ENCODE assay signal across 8 mouse cellular contexts in the genomic region with DNA sequence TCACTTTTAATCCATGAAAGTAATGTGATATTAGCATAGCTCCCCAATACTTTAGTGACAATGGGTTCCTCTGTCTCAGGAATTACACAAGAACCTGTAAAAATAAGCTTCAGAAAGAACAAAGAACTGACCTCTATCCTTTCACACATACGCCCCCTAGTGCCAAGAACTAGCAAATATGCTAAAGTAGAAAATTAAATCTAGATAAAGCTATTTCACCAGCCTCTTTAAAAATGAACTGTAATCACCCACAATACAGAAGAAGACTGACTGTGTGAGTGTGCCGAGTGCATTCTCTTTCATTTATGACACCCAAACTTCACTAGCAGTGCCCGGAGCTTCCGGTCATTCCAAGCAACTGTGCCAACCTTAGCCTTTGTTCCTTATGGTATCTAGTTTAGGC. TPM values are rescaled to one million over a fixed set of nuclear protein-coding genes. Genes with fewer than 3 reads are reported as not detected.
DNase-seq lines count a peak whose midpoint lies in the region; ATAC-seq lines count a peak whose summit lies in the region.

No protein-coding gene starts in this region.

- H3K4me2 ChIP-seq in midbrain, embryonic 11.5 days, result no peak overlapping the region
- no peak overlapping the region for H3K4me2 ChIP-seq in hindbrain, embryonic 14.5 days (replicated peaks)
- H3K4me2 ChIP-seq in midbrain, embryonic 12.5 days (replicated peaks), result no peak overlapping the region

- no peaks in the 10 kb centered on the region for H3K36me3 ChIP-seq in midbrain, embryonic 11.5 days (ENCODE audit: control insufficient read depth, insufficient read depth, low read length)
- no peaks in the 10 kb centered on the region for H3K36me3 ChIP-seq in midbrain, embryonic 10.5 days
- H3K36me3 ChIP-seq in hindbrain, embryonic 14.5 days (replicated peaks; ENCODE audit: control insufficient read depth, insufficient read depth), result no peaks in the 10 kb centered on the region
- no peaks in the 10 kb centered on the region for H3K36me3 ChIP-seq in midbrain, embryonic 12.5 days

- H3K9me3 ChIP-seq in midbrain, embryonic 11.5 days (ENCODE audit: control insufficient read depth, low read length), result no peaks in the 10 kb centered on the region
- no peaks in the 10 kb centered on the region for H3K9me3 ChIP-seq in midbrain, embryonic 10.5 days (replicated peaks)
- H3K9me3 ChIP-seq in hindbrain, embryonic 14.5 days (ENCODE audit: control insufficient read depth, low read length), result no peaks in the 10 kb centered on the region
- H3K9me3 ChIP-seq in midbrain, embryonic 12.5 days, result no peaks in the 10 kb centered on the region

- peak; percentile 66; the same call in 1 of the 2 replicates for ATAC-seq in midbrain, embryonic 11.5 days (ENCODE audit: low FRiP score)
- ATAC-seq in hindbrain, embryonic 14.5 days (ENCODE audit: low FRiP score), result peak; percentile 48; the same call in 1 of the 2 replicates
- ATAC-seq in midbrain, embryonic 12.5 days (ENCODE audit: low FRiP score, low read depth), result peak; percentile 70

- no peaks in the 10 kb centered on the region for H3K27me3 ChIP-seq in midbrain, embryonic 11.5 days (ENCODE audit: control insufficient read depth, insufficient read depth, low read length)
- H3K27me3 ChIP-seq in midbrain, embryonic 10.5 days (ENCODE audit: low read depth, poor library complexity, severe bottlenecking), result no peaks in the 10 kb centered on the region
- no peaks in the 10 kb centered on the region for H3K27me3 ChIP-seq in hindbrain, embryonic 14.5 days (ENCODE audit: control insufficient read depth, insufficient read depth, low read length)
- H3K27me3 ChIP-seq in midbrain, embryonic 12.5 days, result no peaks in the 10 kb centered on the region

- no peak overlapping the region for H3K27ac ChIP-seq in midbrain, embryonic 11.5 days (ENCODE audit: low read depth, low read length)
- no peak overlapping the region for H3K27ac ChIP-seq in midbrain, embryonic 10.5 days (replicated peaks)
- H3K27ac ChIP-seq in hindbrain, embryonic 14.5 days, result no peak overlapping the region
- H3K27ac ChIP-seq in midbrain, embryonic 12.5 days (replicated peaks), result no peak overlapping the region

- WGBS in midbrain, embryonic 11.5 days, result 58% methylated on average over 4 of the region's 4 CpGs
- 60% methylated on average over 4 of the region's 4 CpGs for WGBS in midbrain, embryonic 10.5 days
- 63% methylated on average over 4 of the region's 4 CpGs for WGBS in hindbrain, embryonic 14.5 days
- 54% methylated on average over 4 of the region's 4 CpGs for WGBS in midbrain, embryonic 12.5 days

- no peaks in the 10 kb centered on the region for H3K4me1 ChIP-seq in midbrain, embryonic 11.5 days (ENCODE audit: control insufficient read depth, insufficient read depth, low read length)
- no peaks in the 10 kb centered on the region for H3K4me1 ChIP-seq in midbrain, embryonic 10.5 days
- H3K4me1 ChIP-seq in hindbrain, embryonic 14.5 days (replicated peaks; ENCODE audit: control insufficient read depth, insufficient read depth, low read length), result no peaks in the 10 kb centered on the region
- H3K4me1 ChIP-seq in midbrain, embryonic 12.5 days, result no peaks in the 10 kb centered on the region

- no peak overlapping the region for H3K4me3 ChIP-seq in midbrain, embryonic 11.5 days (ENCODE audit: low read depth, low read length)
- H3K4me3 ChIP-seq in midbrain, embryonic 10.5 days, result no peak overlapping the region
- H3K4me3 ChIP-seq in hindbrain, embryonic 14.5 days (replicated peaks; ENCODE audit: low read length), result no peak overlapping the region
- H3K4me3 ChIP-seq in midbrain, embryonic 12.5 days, result no peak overlapping the region

- H3K9ac ChIP-seq in midbrain, embryonic 11.5 days (ENCODE audit: low read length), result no peak overlapping the region
- 0 out of 2 replicates have a peak overlapping the region, but pooled peaks have one; percentile 31 for H3K9ac ChIP-seq in hindbrain, embryonic 14.5 days
- H3K9ac ChIP-seq in midbrain, embryonic 12.5 days (replicated peaks), result no peak overlapping the region

- peak; percentile 26 for DNase-seq in cerebellum, adult 11 months
- no peak for DNase-seq in cerebellum, adult 11-12 months
- peak; percentile 87 for DNase-seq in midbrain, embryonic 11.5 days (ENCODE audit: low spot score, missing footprints)
- DNase-seq in midbrain, embryonic 10.5 days (ENCODE audit: low spot score), result no peak
- peak; percentile 73 to 88 for DNase-seq in cerebellum, postnatal 10 days
- peak; percentile 82 for DNase-seq in hindbrain, embryonic 14.5 days (ENCODE audit: low spot score)
- no peak for DNase-seq in spleen, postnatal 14 days (ENCODE audit: low spot score in 2 of 2)

RNA-seq across cellular contexts. Expression of a gene that starts 10.0 kb away (rescaled TPM):
- polyA plus RNA-seq in midbrain, embryonic 11.5 days (2014; fragmentation: Nextera tagmentation; extraction: Ambion mirVana), result 87.1 and 93.5 TPM in 2 replicates
- polyA plus RNA-seq in midbrain, embryonic 10.5 days (2016; fragmentation: Nextera tagmentation; extraction: Ambion mirVana), result 70.1 and 72.4 TPM in 2 replicates
- 64.4 and 69.6 TPM in 2 replicates for polyA plus RNA-seq in hindbrain, embryonic 14.5 days (2014; fragmentation: Nextera tagmentation; extraction: Ambion mirVana)
- polyA plus RNA-seq in midbrain, embryonic 12.5 days (2016; fragmentation: Nextera tagmentation; extraction: Ambion mirVana), result 83.8 and 84.4 TPM in 2 replicates

Comparison
In these comparisons a context has a peak if more than half of its experiments do, and no peak if none do; other contexts are left out.
1. DNase-seq: peak in cerebellum, adult 11 months (single experiment), midbrain, embryonic 11.5 days (single experiment), cerebellum, postnatal 10 days (2 of 2) and hindbrain, embryonic 14.5 days (single experiment); none in cerebellum, adult 11-12 months (single experiment), midbrain, embryonic 10.5 days (single experiment) and spleen, postnatal 14 days (0 of 2).
2. Peak in every context shown above with its lines, with median percentiles within 50 percentile points of each other: ATAC-seq.